Mouse (Mus musculus): Measurements from ENCODE around the gene Nrp2. TPM values are rescaled to one million over a fixed set of nuclear protein-coding genes. Genes with fewer than 3 reads are reported as not detected.

Nrp2 gene
- polyA plus RNA-seq, 1 experiment from 2014 or later: 13.3 TPM

DNA sequence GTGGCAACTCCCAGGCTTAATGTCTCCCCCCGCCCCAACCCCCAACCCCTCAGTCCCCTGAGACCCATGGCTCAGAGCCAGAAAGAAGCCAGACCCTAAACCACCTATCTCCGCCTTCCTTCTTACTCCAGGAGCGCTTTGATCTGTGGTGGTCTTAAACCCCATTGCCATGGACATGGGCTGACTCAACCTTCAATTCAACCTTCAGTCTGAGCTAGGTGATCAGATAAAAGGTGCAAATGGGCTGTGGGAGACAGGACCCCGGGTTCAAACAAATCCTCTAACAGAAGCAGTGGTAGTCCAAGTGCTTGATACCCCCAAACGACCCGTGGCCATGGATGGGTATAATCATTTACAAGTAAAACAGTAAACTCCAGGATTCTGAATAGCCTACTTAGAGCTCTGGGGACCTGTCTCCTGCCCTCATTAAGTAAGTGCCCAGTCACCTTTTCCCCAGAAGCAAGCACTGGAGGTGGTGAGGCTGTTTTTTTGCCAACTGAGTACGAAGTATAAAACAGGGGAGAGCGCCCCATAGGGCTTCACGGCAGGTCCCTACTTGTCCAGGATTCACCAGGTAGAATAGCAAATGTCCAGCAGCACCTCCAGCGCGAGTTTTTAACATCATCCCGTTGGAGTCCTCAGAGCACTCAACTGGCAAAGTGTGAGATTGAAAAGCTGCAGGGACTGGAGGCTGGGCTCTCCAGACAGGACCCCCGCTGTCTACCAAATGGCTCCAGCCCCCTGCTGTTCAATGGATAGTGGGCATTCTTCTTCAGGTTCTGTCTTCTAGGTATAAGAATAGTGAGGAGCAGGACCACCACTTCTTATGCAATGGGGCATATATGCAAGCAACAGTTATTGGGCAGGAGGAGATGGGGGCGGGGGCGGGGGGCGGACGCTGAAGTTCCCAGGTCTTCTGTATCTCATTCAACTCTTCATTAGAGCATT lies 5.1 kb downstream of the Nrp2 start:
- Histone ChIP-seq H3K4me2 (ENCODE audit: low read depth, low read length) (peak overlapping the region; percentile 87), H3K27ac (ENCODE audit: low read length) (no peak overlapping the region), H3K4me3 (ENCODE audit: low read length) (peak overlapping the region; percentile 75; the same call in 1 of the 2 replicates), H3K4me1 (replicated peaks; ENCODE audit: control insufficient read depth, insufficient read depth, low read length) (peaks cover 41% of the 10 kb centered on the region), H3K9ac (ENCODE audit: low read length) (peak overlapping the region; percentile 83), H3K27me3 (ENCODE audit: control insufficient read depth, insufficient read depth, low read depth, low read length) (no peaks in the 10 kb centered on the region; the same call in 1 of the 2 replicates), H3K9me3 (ENCODE audit: control insufficient read depth, low read length) (no peaks in the 10 kb centered on the region), H3K36me3 (ENCODE audit: control insufficient read depth, insufficient read depth, low read length) (no peaks in the 10 kb centered on the region)
- WGBS: 29% methylated on average over 17 of the region's 17 CpGs
- ATAC-seq (ENCODE audit: low read depth): no peak

DNA sequence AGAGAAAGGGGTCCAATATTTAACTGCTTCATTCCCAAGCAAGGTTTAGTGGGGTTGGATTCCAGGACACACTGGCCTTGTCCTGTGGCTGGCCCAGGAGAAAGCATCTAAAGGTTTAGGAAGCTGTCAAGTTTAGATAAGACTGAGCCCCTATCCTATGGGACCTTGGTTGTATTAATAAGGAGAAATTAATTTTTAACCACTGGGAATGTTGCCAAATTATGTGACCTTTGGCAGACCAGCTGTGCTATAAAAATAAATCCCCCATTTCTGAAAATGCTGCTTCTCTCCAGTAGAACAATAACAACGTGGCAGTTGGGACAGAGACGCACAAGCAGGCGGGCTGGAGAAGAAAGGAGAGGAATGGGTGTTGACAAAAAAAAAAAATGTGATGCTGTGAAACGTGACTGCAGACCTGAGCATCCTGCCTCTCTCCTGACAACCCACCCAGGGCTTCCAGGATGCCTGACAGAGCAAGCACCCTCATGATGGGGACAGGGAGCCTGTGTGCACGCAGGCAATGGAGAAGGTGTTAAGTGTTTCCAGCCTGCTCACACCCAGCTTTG lies 6.8 kb downstream of the Nrp2 start:
- WGBS: 19% methylated on average over 5 of the region's 5 CpGs
- no peak for ATAC-seq (ENCODE audit: low read depth)
- Histone ChIP-seq H3K4me2 (ENCODE audit: low read depth, low read length) (no peak overlapping the region), H3K4me3 (ENCODE audit: low read length) (no peak overlapping the region), H3K9ac (ENCODE audit: low read length) (peak overlapping the region; percentile 12; the same call in 1 of the 2 replicates), H3K4me1 (replicated peaks; ENCODE audit: control insufficient read depth, insufficient read depth, low read length) (peaks cover 36% of the 10 kb centered on the region), H3K36me3 (ENCODE audit: control insufficient read depth, insufficient read depth, low read length) (no peaks in the 10 kb centered on the region), H3K27ac (ENCODE audit: low read length) (peak overlapping the region; percentile 27; the same call in 1 of the 2 replicates), H3K9me3 (ENCODE audit: control insufficient read depth, low read length) (no peaks in the 10 kb centered on the region), H3K27me3 (ENCODE audit: control insufficient read depth, insufficient read depth, low read depth, low read length) (no peaks in the 10 kb centered on the region; the same call in 1 of the 2 replicates)

DNA sequence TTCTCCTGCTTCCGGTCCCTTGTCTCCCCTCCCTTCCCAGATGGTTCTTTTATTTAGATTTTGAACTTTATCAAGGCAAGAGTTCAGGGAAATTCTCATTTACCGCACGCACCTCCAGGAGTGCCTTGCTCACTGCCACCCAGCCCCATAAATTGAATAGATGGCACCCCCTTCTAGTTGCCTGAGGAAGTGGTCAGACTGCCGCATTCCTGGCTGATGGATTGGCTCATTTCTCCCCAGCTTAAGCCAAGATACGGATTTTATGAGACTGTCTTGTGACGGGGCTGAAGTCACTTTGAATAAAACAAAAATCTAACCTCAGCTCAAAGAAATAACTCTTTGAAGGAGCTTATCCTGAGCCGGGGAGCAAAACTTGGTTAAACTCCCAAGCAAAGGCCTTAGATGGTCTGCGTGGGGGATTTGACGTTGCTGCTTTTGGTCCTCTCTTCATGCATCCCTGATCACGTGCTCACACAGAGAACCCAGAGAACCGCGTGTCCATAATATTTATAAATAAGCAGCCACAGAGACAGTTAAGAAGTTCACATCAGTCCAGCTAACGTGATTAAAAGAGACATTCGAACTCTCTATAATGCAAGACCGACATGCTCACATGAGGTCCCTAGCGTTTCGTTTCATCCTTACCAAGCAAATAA lies 10.1 kb downstream of the Nrp2 start:
- H3K4me3 ChIP-seq (ENCODE audit: low read length): no peak overlapping the region
- H3K9me3 ChIP-seq (ENCODE audit: control insufficient read depth, low read length): no peaks in the 10 kb centered on the region
- ATAC-seq (ENCODE audit: low read depth): no peak
- H3K4me2 ChIP-seq (ENCODE audit: low read depth, low read length): no peak overlapping the region
- no peaks in the 10 kb centered on the region for H3K27me3 ChIP-seq (ENCODE audit: control insufficient read depth, insufficient read depth, low read depth, low read length)
- peaks cover 19% of the 10 kb centered on the region for H3K4me1 ChIP-seq (replicated peaks; ENCODE audit: control insufficient read depth, insufficient read depth, low read length)
- H3K9ac ChIP-seq (ENCODE audit: low read length): no peak overlapping the region
- WGBS: 58% methylated on average over 17 of the region's 17 CpGs
- no peak overlapping the region for H3K27ac ChIP-seq (ENCODE audit: low read length)
- H3K36me3 ChIP-seq (ENCODE audit: control insufficient read depth, insufficient read depth, low read length): no peaks in the 10 kb centered on the region

DNA sequence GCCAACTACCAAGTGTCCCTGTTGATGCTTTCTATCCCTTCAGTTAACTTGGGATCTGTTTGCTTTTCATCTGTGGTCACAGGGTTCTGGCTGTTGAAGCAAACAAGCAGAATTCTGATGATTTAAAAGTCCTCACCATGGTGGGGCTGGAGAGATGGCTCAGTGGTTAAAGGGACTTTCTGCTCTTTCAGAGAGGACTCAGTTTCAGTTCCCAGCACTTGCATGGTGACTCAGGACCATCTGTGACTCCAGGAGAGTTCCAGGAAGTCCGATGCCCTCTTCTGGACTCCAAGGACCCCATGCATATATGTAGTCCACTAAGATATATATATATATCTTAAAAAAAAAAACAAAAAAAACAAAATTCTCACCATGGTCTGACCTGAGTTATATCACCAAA lies 11.9 kb downstream of the Nrp2 start:
- Histone ChIP-seq H3K9me3 (ENCODE audit: control insufficient read depth, low read length) (no peaks in the 10 kb centered on the region), H3K9ac (ENCODE audit: low read length) (no peak overlapping the region), H3K4me2 (ENCODE audit: low read depth, low read length) (no peak overlapping the region), H3K4me1 (replicated peaks; ENCODE audit: control insufficient read depth, insufficient read depth, low read length) (peaks cover 14% of the 10 kb centered on the region), H3K36me3 (ENCODE audit: control insufficient read depth, insufficient read depth, low read length) (no peaks in the 10 kb centered on the region), H3K27me3 (ENCODE audit: control insufficient read depth, insufficient read depth, low read depth, low read length) (no peaks in the 10 kb centered on the region), H3K27ac (ENCODE audit: low read length) (no peak overlapping the region), H3K4me3 (ENCODE audit: low read length) (no peak overlapping the region)
- 91% methylated on average over 1 of the region's 1 CpGs for WGBS
- no peak for ATAC-seq (ENCODE audit: low read depth)

DNA sequence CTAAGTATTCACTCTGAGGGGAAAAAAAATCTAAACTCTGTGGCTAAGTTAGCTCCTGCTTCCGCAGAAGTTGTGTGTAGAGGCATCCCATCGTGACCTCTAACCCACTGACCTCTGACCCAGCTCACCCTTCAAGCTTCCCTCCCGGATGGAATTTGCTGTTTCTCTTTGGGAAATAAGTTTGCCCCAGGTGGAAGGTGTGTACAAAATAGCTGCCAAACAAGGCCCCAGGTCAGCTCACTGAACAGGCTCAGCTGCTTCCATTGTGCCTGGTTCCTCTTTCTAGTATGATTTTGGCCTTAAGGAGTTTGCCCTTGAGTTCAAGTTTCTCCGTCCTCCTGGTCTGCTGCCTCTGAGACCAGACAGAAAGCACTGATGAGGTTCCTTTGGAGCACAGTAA lies 12.6 kb downstream of the Nrp2 start:
- peaks cover 7% of the 10 kb centered on the region for H3K4me1 ChIP-seq (replicated peaks; ENCODE audit: control insufficient read depth, insufficient read depth, low read length)
- no peaks in the 10 kb centered on the region for H3K27me3 ChIP-seq (ENCODE audit: control insufficient read depth, insufficient read depth, low read depth, low read length)
- H3K36me3 ChIP-seq (ENCODE audit: control insufficient read depth, insufficient read depth, low read length): no peaks in the 10 kb centered on the region
- no peak overlapping the region for H3K9ac ChIP-seq (ENCODE audit: low read length)
- H3K27ac ChIP-seq (ENCODE audit: low read length): no peak overlapping the region
- H3K4me3 ChIP-seq (ENCODE audit: low read length): no peak overlapping the region
- H3K4me2 ChIP-seq (ENCODE audit: low read depth, low read length): no peak overlapping the region
- no peaks in the 10 kb centered on the region for H3K9me3 ChIP-seq (ENCODE audit: control insufficient read depth, low read length)
- ATAC-seq (ENCODE audit: low read depth): no peak
- 60% methylated on average over 4 of the region's 4 CpGs for WGBS

DNA sequence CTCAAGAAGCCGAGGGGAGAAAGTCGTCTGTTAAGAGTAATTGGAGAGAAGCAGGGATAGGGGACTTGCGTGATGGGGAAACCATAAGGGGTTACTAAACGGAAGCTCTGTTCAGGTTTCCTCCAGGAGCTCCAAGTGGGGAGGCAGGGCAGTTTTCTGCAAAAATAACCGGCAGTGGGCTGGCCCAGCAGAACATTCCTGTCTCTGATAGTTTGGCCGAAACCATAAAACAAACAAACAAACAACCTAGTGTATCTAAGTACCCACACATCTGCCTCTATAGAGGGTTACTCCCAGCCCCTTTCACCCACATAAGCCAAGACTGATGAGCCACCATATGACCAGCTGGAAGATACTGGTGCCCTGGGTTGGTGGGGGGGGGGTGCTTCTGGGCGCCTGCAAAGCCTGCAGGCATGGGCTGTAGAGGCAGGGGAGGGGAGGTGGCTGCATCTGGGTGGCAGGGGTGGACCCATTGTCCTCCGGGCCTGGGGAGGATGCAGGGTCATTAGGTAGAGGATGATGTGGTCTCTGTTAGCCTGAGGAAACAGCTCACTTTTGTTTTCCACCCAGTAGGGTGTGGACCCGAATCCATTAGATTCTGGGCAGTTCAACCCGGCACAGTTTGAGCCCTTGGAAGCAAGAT lies 13.9 kb downstream of the Nrp2 start:
- 44% methylated on average over 10 of the region's 10 CpGs for WGBS
- H3K4me1 ChIP-seq (replicated peaks; ENCODE audit: control insufficient read depth, insufficient read depth, low read length): peaks cover 7% of the 10 kb centered on the region
- no peaks in the 10 kb centered on the region for H3K36me3 ChIP-seq (ENCODE audit: control insufficient read depth, insufficient read depth, low read length)
- H3K9me3 ChIP-seq (ENCODE audit: control insufficient read depth, low read length): no peaks in the 10 kb centered on the region
- H3K27ac ChIP-seq (ENCODE audit: low read length): no peak overlapping the region
- H3K4me2 ChIP-seq (ENCODE audit: low read depth, low read length): no peak overlapping the region
- H3K4me3 ChIP-seq (ENCODE audit: low read length): no peak overlapping the region
- ATAC-seq (ENCODE audit: low read depth): no peak; the same call in 1 of the 2 replicates
- H3K9ac ChIP-seq (ENCODE audit: low read length): no peak overlapping the region
- H3K27me3 ChIP-seq (ENCODE audit: control insufficient read depth, insufficient read depth, low read depth, low read length): no peaks in the 10 kb centered on the region

DNA sequence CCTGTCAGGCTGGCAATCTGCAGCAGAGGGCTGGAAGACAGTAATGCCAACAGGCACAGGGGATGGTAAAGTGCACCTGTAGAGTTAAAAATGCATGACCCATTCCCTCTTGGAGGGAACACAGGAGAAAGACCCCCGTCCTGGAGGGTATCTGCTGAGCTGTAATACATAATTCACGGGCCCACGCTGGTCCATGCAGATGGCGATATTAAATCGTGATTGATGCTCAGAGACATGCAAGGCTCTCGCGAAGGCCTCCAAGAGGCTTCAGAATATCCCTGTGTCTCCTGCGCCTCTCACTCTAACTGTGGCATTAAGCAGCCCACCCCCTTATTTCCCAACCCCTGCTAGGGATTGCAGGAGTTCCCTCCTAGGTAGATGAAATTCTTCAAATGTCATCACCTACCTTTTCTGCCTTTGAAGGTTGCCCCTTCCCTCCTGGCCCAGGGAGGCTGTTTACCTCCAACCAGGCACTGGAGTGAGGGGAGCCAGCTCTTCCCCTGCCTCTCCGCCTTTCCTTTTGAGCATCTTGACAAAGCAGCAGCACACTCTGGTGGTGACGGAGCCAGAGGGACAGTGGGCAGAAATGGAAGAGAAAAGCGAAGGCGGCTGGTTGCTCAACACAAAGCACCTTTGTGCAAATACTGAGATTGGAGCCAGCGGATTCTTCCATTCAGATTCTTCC lies 14.6 kb downstream of the Nrp2 start:
- 68% methylated on average over 13 of the region's 13 CpGs for WGBS
- H3K27ac ChIP-seq (ENCODE audit: low read length): no peak overlapping the region
- no peak overlapping the region for H3K4me2 ChIP-seq (ENCODE audit: low read depth, low read length)
- no peak overlapping the region for H3K9ac ChIP-seq (ENCODE audit: low read length)
- ATAC-seq (ENCODE audit: low read depth): no peak
- H3K4me1 ChIP-seq (replicated peaks; ENCODE audit: control insufficient read depth, insufficient read depth, low read length): peaks cover 5% of the 10 kb centered on the region
- no peaks in the 10 kb centered on the region for H3K9me3 ChIP-seq (ENCODE audit: control insufficient read depth, low read length)
- no peaks in the 10 kb centered on the region for H3K27me3 ChIP-seq (ENCODE audit: control insufficient read depth, insufficient read depth, low read depth, low read length)
- no peak overlapping the region for H3K4me3 ChIP-seq (ENCODE audit: low read length)
- H3K36me3 ChIP-seq (ENCODE audit: control insufficient read depth, insufficient read depth, low read length): peaks cover 2% of the 10 kb centered on the region

DNA sequence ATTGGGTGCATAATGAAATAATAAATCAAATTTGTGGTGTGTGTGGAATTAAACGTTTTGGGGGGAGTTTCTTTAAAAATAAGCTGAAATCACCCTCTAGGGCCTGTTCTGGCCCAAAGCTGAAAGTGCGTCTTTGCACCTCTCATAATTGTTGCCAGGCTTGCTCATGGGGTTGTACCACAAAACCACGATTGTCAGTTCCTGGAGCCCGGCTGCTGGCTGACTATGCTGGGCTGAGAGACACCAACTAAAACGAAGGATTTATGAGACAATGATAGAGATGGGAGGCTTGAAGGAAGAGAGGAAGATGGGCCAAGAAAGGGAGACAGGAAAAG lies 15.1 kb downstream of the Nrp2 start:
- Histone ChIP-seq H3K9me3 (ENCODE audit: control insufficient read depth, low read length) (no peaks in the 10 kb centered on the region), H3K27me3 (ENCODE audit: control insufficient read depth, insufficient read depth, low read depth, low read length) (no peaks in the 10 kb centered on the region), H3K27ac (ENCODE audit: low read length) (no peak overlapping the region), H3K4me3 (ENCODE audit: low read length) (no peak overlapping the region), H3K4me1 (replicated peaks; ENCODE audit: control insufficient read depth, insufficient read depth, low read length) (no peaks in the 10 kb centered on the region; the same call in 1 of the 2 replicates), H3K4me2 (ENCODE audit: low read depth, low read length) (no peak overlapping the region), H3K36me3 (ENCODE audit: control insufficient read depth, insufficient read depth, low read length) (peaks cover 3% of the 10 kb centered on the region), H3K9ac (ENCODE audit: low read length) (no peak overlapping the region)
- ATAC-seq (ENCODE audit: low read depth): no peak
- WGBS: 56% methylated on average over 5 of the region's 5 CpGs

All from lung, embryonic 16.5 days (tissue).